Mouse (Mus musculus) thymus, adult 18-20 months (tissue): ENCODE data around the gene Tmem8.
"Not testable (repeated sequence)": the region's sequence is repeated elsewhere in the genome, so short reads cannot be mapped to it uniquely, and the experiment has no call there.

Experiments
- DNase-seq, 2 experiments: peaks; one replicate each; pipeline ENCODE4 v3.0.0; 2022; ENCODE audit warnings: mixed read lengths in 2 of 2

Gene Tmem8

GRCm38 (mm10) chr17:26113181-26113948 lies at the start of gene Tmem8:
TSS of gene Tmem8 (plus strand) at chr17:26113299.
- DNase-seq, result peak; percentile 53 to 68

GRCm38 (mm10) chr17:26064916-26065315 lies 48.2 kb upstream of the Tmem8 start:
- DNase-seq, result no peak

- DNase-seq, result no peak
Observed at GRCm38 (mm10) chr17:26066488-26067020, 46.5 kb upstream of the Tmem8 start.

- DNase-seq, result no peak
Observed at GRCm38 (mm10) chr17:26068024-26068830, 44.9 kb upstream of the Tmem8 start.

GRCm38 (mm10) chr17:26068831-26069739 lies 44.0 kb upstream of the Tmem8 start, which contains the start of gene Rab11fip3:
TSS of gene Rab11fip3 (minus strand) at chr17:26069555.
- DNase-seq, result peak; percentile 57 to 64

- DNase-seq, result no peak
Observed at GRCm38 (mm10) chr17:26070136-26070535, 43.0 kb upstream of the Tmem8 start.

GRCm38 (mm10) chr17:26075246-26075645 lies 37.9 kb upstream of the Tmem8 start:
- no peak for DNase-seq

- no peak for DNase-seq
Observed at GRCm38 (mm10) chr17:26078851-26079250, 34.2 kb upstream of the Tmem8 start.

GRCm38 (mm10) chr17:26080867-26081266 lies 32.2 kb upstream of the Tmem8 start:
- DNase-seq, result no peak

GRCm38 (mm10) chr17:26087059-26087564 lies 26.0 kb upstream of the Tmem8 start:
- no peak for DNase-seq

GRCm38 (mm10) chr17:26089905-26090632 lies 23.0 kb upstream of the Tmem8 start, which contains the start of gene Decr2:
TSS of gene Decr2 (minus strand) at chr17:26090337.
- DNase-seq, result peak; percentile 49 to 65

GRCm38 (mm10) chr17:26094531-26095110 lies 18.5 kb upstream of the Tmem8 start:
- no peak for DNase-seq

- DNase-seq, result no peak
Observed at GRCm38 (mm10) chr17:26095121-26095740, 17.9 kb upstream of the Tmem8 start, which contains the start of gene Nme4. TSS of gene Nme4 (minus strand) at chr17:26095602.

GRCm38 (mm10) chr17:26098461-26098860 lies 14.6 kb upstream of the Tmem8 start:
- no peak for DNase-seq

- DNase-seq, result not testable (repeated sequence)
Observed at GRCm38 (mm10) chr17:26099316-26099715, 13.8 kb upstream of the Tmem8 start.

GRCm38 (mm10) chr17:26100166-26100565 lies 12.9 kb upstream of the Tmem8 start:
- DNase-seq, result no peak

GRCm38 (mm10) chr17:26101478-26101877 lies 11.6 kb upstream of the Tmem8 start:
- no peak for DNase-seq

GRCm38 (mm10) chr17:26105619-26106018 lies 7.5 kb upstream of the Tmem8 start:
- no peak for DNase-seq

- DNase-seq, result no peak
Observed at GRCm38 (mm10) chr17:26110156-26110555, 2.9 kb upstream of the Tmem8 start.

GRCm38 (mm10) chr17:26111024-26111423 lies 2.1 kb upstream of the Tmem8 start:
- no peak for DNase-seq
